Mouse (Mus musculus): Measurements from ENCODE around the gene Tfam. TPM values are rescaled to one million over a fixed set of nuclear protein-coding genes. Genes with fewer than 3 reads are reported as not detected.

The Tfam gene
- polyA plus RNA-seq, 1 experiment from 2014 or later, result 79.0 TPM

DNA sequence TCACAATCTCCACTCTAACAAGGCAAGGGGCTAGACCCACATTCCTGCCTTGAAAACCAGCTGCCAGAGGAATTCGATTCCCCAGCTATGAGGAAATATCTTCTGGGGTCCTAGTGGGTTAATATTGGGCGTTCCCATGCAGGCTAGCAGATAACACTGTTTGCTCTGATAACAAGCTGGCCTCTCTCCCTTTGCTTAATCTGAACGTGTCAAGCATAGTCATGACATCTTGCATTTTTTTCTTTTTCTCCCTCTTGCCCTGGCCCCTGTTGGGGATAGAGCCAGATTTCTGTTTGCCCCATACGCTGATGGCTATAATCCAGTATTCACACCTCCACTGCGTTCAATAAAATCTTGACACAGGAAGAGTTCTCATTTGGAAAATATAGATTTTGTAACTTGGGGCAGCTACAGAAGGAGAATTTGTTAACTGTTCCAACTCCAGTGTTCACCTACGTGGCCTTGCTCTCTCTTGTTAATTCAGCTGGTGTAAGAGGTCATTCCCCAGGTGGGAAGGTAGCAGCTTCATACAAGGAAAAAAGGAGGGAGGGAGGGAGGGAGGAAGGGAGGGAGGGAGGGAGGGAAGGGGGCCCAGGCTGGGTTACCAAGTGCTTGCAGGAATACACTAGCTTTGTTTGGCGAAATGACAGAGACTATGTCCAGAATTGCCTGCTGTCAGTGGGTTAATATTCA lies 54.6 kb downstream of the Tfam start:
- no peak for ATAC-seq (ENCODE audit: low FRiP score, low read depth)
- Histone ChIP-seq H3K27ac (no peak overlapping the region), H3K4me2 (replicated peaks) (no peak overlapping the region), H3K27me3 (no peaks in the 10 kb centered on the region), H3K4me1 (peaks cover 21% of the 10 kb centered on the region), H3K9me3 (peaks cover 6% of the 10 kb centered on the region; the same call in 1 of the 2 replicates), H3K4me3 (no peak overlapping the region), H3K9ac (no peak overlapping the region), H3K36me3 (no peaks in the 10 kb centered on the region)
- WGBS, result 54% methylated on average over 7 of the region's 7 CpGs

DNA sequence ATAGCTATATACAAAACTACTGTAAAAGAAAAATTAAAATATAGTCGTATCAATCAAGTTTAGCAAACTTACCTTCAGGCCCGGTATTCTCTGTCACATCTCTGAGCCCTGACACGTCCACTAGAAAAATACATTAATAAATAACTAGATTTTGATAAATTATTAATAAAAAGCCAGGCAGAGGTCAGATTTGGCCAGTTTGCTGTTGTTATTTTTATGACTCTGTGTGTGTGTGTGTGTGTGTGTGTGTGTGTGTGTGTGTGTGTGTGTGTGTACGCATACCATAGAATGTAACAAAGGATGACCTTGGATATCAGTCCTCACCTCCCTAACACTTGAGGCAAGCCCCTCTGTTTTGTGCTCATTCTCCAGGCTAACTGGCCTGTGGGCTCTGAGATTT lies 56.1 kb downstream of the Tfam start:
- 95% methylated on average over 4 of the region's 4 CpGs for WGBS
- Histone ChIP-seq H3K9ac (no peak overlapping the region), H3K4me1 (peaks cover 21% of the 10 kb centered on the region), H3K9me3 (peaks cover 6% of the 10 kb centered on the region; the same call in 1 of the 2 replicates), H3K27me3 (no peaks in the 10 kb centered on the region), H3K27ac (no peak overlapping the region), H3K36me3 (no peaks in the 10 kb centered on the region), H3K4me3 (no peak overlapping the region), H3K4me2 (replicated peaks) (no peak overlapping the region)
- ATAC-seq (ENCODE audit: low FRiP score, low read depth), result no peak

DNA sequence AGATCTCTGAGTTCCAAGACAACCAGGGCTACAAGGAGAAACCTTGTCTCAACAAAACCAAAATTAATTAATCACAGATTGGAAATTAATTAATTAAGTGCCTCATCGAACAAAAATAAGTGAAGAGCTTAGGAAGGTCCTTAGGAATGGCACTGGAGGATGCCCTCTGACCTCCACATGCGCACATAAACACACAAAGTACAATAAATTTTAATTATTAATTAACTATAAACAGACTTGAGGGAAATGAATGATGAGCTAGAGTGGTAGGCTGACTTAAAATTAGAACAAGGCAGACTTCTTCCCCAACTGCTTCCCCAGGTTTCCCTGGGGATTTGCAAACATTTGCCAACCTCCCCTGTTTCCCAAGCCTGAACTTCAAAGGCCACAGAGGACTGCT lies 57.0 kb downstream of the Tfam start:
- Histone ChIP-seq H3K9ac (no peak overlapping the region), H3K4me1 (peaks cover 21% of the 10 kb centered on the region)
- WGBS, result 70% methylated on average over 2 of the region's 2 CpGs

DNA sequence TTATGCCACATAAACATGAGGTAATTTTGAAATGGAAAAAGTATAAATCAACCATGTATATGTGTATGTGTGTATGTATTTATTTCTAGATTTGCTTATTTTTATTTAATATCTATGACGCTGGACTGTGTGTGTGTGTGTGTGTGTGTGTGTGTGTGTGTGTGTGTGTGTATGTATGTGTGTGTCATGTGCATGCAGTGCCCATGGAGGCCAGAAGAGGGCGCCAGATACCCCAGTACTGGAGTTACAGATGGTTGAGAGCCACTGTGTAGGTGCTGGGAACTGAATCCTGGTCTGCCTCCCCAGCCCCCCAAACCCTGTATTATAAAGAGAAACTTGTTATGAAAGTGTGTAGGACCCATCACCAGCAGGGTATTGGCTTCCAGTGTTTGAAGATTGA lies 58.0 kb downstream of the Tfam start:
- no peak for ATAC-seq (ENCODE audit: low FRiP score, low read depth)
- WGBS, result 71% methylated on average over 2 of the region's 2 CpGs

More for the DNA sequence above, 57.0 kb downstream of the Tfam start:
- ATAC-seq (ENCODE audit: low FRiP score, low read depth), result no peak
- Histone ChIP-seq H3K36me3 (no peaks in the 10 kb centered on the region), H3K9me3 (peaks cover 6% of the 10 kb centered on the region; the same call in 1 of the 2 replicates), H3K4me2 (replicated peaks) (no peak overlapping the region), H3K27me3 (no peaks in the 10 kb centered on the region), H3K4me3 (no peak overlapping the region), H3K27ac (no peak overlapping the region)

DNA sequence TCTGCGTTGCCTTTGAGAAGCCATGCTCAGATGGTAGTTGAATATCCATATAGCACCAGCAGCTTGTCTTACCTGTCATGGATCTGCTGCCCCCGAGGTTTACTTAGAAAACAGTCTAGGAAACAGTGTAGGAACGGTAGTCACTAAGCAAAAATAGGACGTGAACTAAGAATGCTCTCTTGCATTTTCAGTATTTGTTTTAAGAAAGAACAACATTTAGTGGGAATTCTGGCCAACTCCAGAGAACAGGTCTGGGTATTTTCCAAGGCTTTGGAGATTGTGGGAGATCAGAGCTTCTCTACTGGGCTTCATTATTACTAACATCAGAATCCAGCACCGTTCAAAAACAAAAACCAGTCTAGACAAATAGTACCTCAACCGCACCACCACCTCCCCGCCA lies 60.9 kb downstream of the Tfam start:
- Histone ChIP-seq H3K27me3 (no peaks in the 10 kb centered on the region), H3K27ac (no peak overlapping the region), H3K4me1 (no peaks in the 10 kb centered on the region), H3K9ac (no peak overlapping the region), H3K4me2 (replicated peaks) (no peak overlapping the region), H3K9me3 (peaks cover 6% of the 10 kb centered on the region; the same call in 1 of the 2 replicates), H3K36me3 (no peaks in the 10 kb centered on the region), H3K4me3 (no peak overlapping the region)
- 89% methylated on average over 7 of the region's 7 CpGs for WGBS
- no peak for ATAC-seq (ENCODE audit: low FRiP score, low read depth)

More for the DNA sequence above, 58.0 kb downstream of the Tfam start:
- no peak overlapping the region for H3K9ac ChIP-seq
- peaks cover 6% of the 10 kb centered on the region; the same call in 1 of the 2 replicates for H3K9me3 ChIP-seq
- H3K27me3 ChIP-seq, result no peaks in the 10 kb centered on the region
- H3K4me2 ChIP-seq (replicated peaks), result no peak overlapping the region
- H3K27ac ChIP-seq, result no peak overlapping the region
- no peaks in the 10 kb centered on the region for H3K36me3 ChIP-seq
- H3K4me1 ChIP-seq, result peaks cover 17% of the 10 kb centered on the region
- H3K4me3 ChIP-seq, result no peak overlapping the region

DNA sequence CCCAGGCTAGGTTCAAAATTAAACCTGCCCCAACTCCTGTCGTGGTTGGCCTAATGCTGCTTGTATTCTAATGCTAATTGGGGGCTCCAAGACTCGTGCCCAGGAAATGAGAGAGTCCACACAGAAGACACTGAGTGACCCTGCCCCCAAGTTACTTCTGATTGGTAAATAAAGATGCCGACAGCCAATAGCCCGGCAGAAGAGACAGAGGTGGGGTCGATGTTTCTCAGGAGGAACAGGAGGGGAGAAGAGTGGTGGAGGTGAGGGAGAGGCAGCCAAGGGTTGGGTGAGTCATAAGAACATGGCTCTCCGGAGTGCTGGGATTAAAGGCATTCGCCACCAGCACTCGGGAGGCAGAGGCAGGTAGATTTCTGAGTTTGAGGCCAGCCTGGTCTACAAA lies 61.7 kb downstream of the Tfam start:
- no peak overlapping the region for H3K4me3 ChIP-seq
- H3K9me3 ChIP-seq, result peaks cover 6% of the 10 kb centered on the region; the same call in 1 of the 2 replicates
- no peaks in the 10 kb centered on the region for H3K4me1 ChIP-seq
- no peak overlapping the region for H3K27ac ChIP-seq
- no peaks in the 10 kb centered on the region for H3K27me3 ChIP-seq
- H3K36me3 ChIP-seq, result no peaks in the 10 kb centered on the region
- WGBS, result 79% methylated on average over 8 of the region's 8 CpGs
- H3K4me2 ChIP-seq (replicated peaks), result no peak overlapping the region
- H3K9ac ChIP-seq, result no peak overlapping the region
- no peak for ATAC-seq (ENCODE audit: low FRiP score, low read depth)

Other genes starting within 250 kb of the Tfam start
- 31.8 and 33.3 TPM in 2 replicates for gene Bicc1, start 78.6 kb downstream of the Tfam start, polyA plus RNA-seq (2015; fragmentation: Nextera tagmentation; extraction: Ambion mirVana)
- 69.2 and 73.5 TPM in 2 replicates for gene Ube2d1, start 47.0 kb upstream of the Tfam start, polyA plus RNA-seq (2015; fragmentation: Nextera tagmentation; extraction: Ambion mirVana)
- gene Cisd1, start 106.7 kb upstream of the Tfam start, polyA plus RNA-seq (2015; fragmentation: Nextera tagmentation; extraction: Ambion mirVana), result 86.3 and 88.0 TPM in 2 replicates
- gene Ipmk, start 109.5 kb upstream of the Tfam start, polyA plus RNA-seq (2015; fragmentation: Nextera tagmentation; extraction: Ambion mirVana), result 10.2 and 11.2 TPM in 2 replicates